Comparison of ENCODE assay signal across 8 mouse cellular contexts in genomic region chr12:9569971-9570370, GRCm38 (mm10). TPM values are rescaled to one million over a fixed set of nuclear protein-coding genes. Genes with fewer than 3 reads are reported as not detected.
A peak's percentile ranks its signal among the peaks of the same experiment; 100 is the strongest.
DNase-seq lines count a peak whose midpoint lies in the region; ATAC-seq lines count a peak whose summit lies in the region.

Osr1 (plus strand) TSS chr12:9570116.

- no peak within 1 kb of the TSS for H3K9ac ChIP-seq in forebrain, embryonic 16.5 days (replicated peaks; ENCODE audit: low read depth, low read length)
- H3K9ac ChIP-seq in hindbrain, embryonic 13.5 days, result 0 out of 2 replicates have a peak within 1 kb of the TSS, but pooled peaks have one; percentile 31
- peak within 1 kb of the TSS; percentile 27; the same call in 1 of the 2 replicates for H3K9ac ChIP-seq in limb, embryonic 11.5 days (ENCODE audit: low read length)

- no peaks in the 10 kb centered on the region for H3K9me3 ChIP-seq in forebrain, embryonic 16.5 days (ENCODE audit: control insufficient read depth, low read length)
- H3K9me3 ChIP-seq in hindbrain, embryonic 13.5 days, result no peaks in the 10 kb centered on the region
- no peaks in the 10 kb centered on the region for H3K9me3 ChIP-seq in limb, embryonic 11.5 days (ENCODE audit: control insufficient read depth, low read length)
- H3K9me3 ChIP-seq in midbrain, embryonic 10.5 days (replicated peaks), result no peaks in the 10 kb centered on the region

- under 1% methylated on average over 15 of the region's 15 CpGs for WGBS in forebrain, embryonic 16.5 days
- WGBS in hindbrain, embryonic 13.5 days, result under 1% methylated on average over 15 of the region's 15 CpGs
- under 1% methylated on average over 15 of the region's 15 CpGs for WGBS in limb, embryonic 11.5 days
- under 1% methylated on average over 15 of the region's 15 CpGs for WGBS in midbrain, embryonic 10.5 days

- H3K4me1 ChIP-seq in forebrain, embryonic 16.5 days (replicated peaks; ENCODE audit: control insufficient read depth, insufficient read depth, low read length), result peaks cover 12% of the 10 kb centered on the region
- peaks cover 25% of the 10 kb centered on the region for H3K4me1 ChIP-seq in hindbrain, embryonic 13.5 days (replicated peaks)
- peaks cover 2% of the 10 kb centered on the region; the same call in 1 of the 2 replicates for H3K4me1 ChIP-seq in limb, embryonic 11.5 days (ENCODE audit: control insufficient read depth, insufficient read depth, low read length)
- H3K4me1 ChIP-seq in midbrain, embryonic 10.5 days, result peaks cover 18% of the 10 kb centered on the region

- no peaks in the 10 kb centered on the region for H3K36me3 ChIP-seq in forebrain, embryonic 16.5 days (ENCODE audit: control insufficient read depth, insufficient read depth)
- no peaks in the 10 kb centered on the region for H3K36me3 ChIP-seq in hindbrain, embryonic 13.5 days
- no peaks in the 10 kb centered on the region for H3K36me3 ChIP-seq in limb, embryonic 11.5 days (ENCODE audit: control insufficient read depth, insufficient read depth, low read length)
- no peaks in the 10 kb centered on the region for H3K36me3 ChIP-seq in midbrain, embryonic 10.5 days

- peak within 1 kb of the TSS; percentile 23 for H3K4me3 ChIP-seq in forebrain, embryonic 16.5 days (replicated peaks; ENCODE audit: low read length)
- H3K4me3 ChIP-seq in hindbrain, embryonic 13.5 days, result peak within 1 kb of the TSS; percentile 29
- H3K4me3 ChIP-seq in limb, embryonic 11.5 days (ENCODE audit: low read depth, low read length), result peak within 1 kb of the TSS; percentile 25
- H3K4me3 ChIP-seq in midbrain, embryonic 10.5 days, result peak within 1 kb of the TSS; percentile 48

- H3K27ac ChIP-seq in forebrain, embryonic 16.5 days (ENCODE audit: low read length), result no peak within 1 kb of the TSS
- no peak within 1 kb of the TSS for H3K27ac ChIP-seq in hindbrain, embryonic 13.5 days
- no peak within 1 kb of the TSS for H3K27ac ChIP-seq in limb, embryonic 11.5 days (replicated peaks; ENCODE audit: low read depth, low read length)
- no peak within 1 kb of the TSS for H3K27ac ChIP-seq in midbrain, embryonic 10.5 days (replicated peaks)

- DNase-seq in kidney, adult 18-20 months, result peak; percentile 71
- no peak for DNase-seq in kidney, adult 11 months
- peak; percentile 13 for DNase-seq in c-Kit-positive CD71-positive TER-119-positive erythroid progenitor cells, embryonic 14.5 days (ENCODE audit: low spot score)
- peak; percentile 89 for DNase-seq in limb, embryonic 11.5 days (ENCODE audit: low spot score)
- peak; percentile 72 for DNase-seq in midbrain, embryonic 10.5 days (ENCODE audit: low spot score)
- DNase-seq in telencephalon, adult 2 months (ENCODE audit: low read depth, low spot score), result peak; percentile 18

- ATAC-seq in forebrain, embryonic 16.5 days, result peak; percentile 64
- no peak for ATAC-seq in hindbrain, embryonic 13.5 days (ENCODE audit: low FRiP score)
- ATAC-seq in limb, embryonic 11.5 days (ENCODE audit: insufficient number of reproducible peaks, low FRiP score, low TSS enrichment, low read depth), result no peak

- H3K27me3 ChIP-seq in forebrain, embryonic 16.5 days (replicated peaks; ENCODE audit: control insufficient read depth, insufficient read depth, low read length), result peaks cover 53% of the 10 kb centered on the region
- H3K27me3 ChIP-seq in hindbrain, embryonic 13.5 days, result peaks cover 71% of the 10 kb centered on the region
- H3K27me3 ChIP-seq in limb, embryonic 11.5 days (ENCODE audit: control insufficient read depth, insufficient read depth, low read length), result peaks cover 17% of the 10 kb centered on the region
- H3K27me3 ChIP-seq in midbrain, embryonic 10.5 days (ENCODE audit: low read depth, poor library complexity, severe bottlenecking), result peaks cover 63% of the 10 kb centered on the region

- peak within 1 kb of the TSS; percentile 44 for H3K4me2 ChIP-seq in forebrain, embryonic 16.5 days (ENCODE audit: low read length)
- peak within 1 kb of the TSS; percentile 55 for H3K4me2 ChIP-seq in hindbrain, embryonic 13.5 days
- peak within 1 kb of the TSS; percentile 56 for H3K4me2 ChIP-seq in limb, embryonic 11.5 days (ENCODE audit: low read depth, severe bottlenecking)

RNA-seq across cellular contexts. Expression of gene Osr1, which starts in this region (rescaled TPM):
- 5.4 and 6.5 TPM in 2 replicates for polyA plus RNA-seq in forebrain, embryonic 16.5 days (2015; fragmentation: Nextera tagmentation; extraction: Ambion mirVana)
- polyA plus RNA-seq in hindbrain, embryonic 13.5 days (2015; fragmentation: Nextera tagmentation; extraction: Ambion mirVana), result 10.4 and 11.8 TPM in 2 replicates
- polyA plus RNA-seq in limb, embryonic 11.5 days (2014; fragmentation: Nextera tagmentation; extraction: Ambion mirVana), result 62.8 and 81.9 TPM in 2 replicates
- polyA plus RNA-seq in midbrain, embryonic 10.5 days (2016; fragmentation: Nextera tagmentation; extraction: Ambion mirVana), result 5.4 and 13.1 TPM in 2 replicates
